Mouse (Mus musculus): Measurements from ENCODE around the gene Odf3b. TPM values are rescaled to one million over a fixed set of nuclear protein-coding genes. Genes with fewer than 3 reads are reported as not detected.

Odf3b gene
- total RNA-seq (2021) = 1 to 10 TPM in 1 of 2 experiments, under 1 TPM in 1; 0.68 to 1.6 TPM
- long read RNA-seq, experiment 1 = 0 reads
- long read RNA-seq, experiment 2 = 0 reads

DNA sequence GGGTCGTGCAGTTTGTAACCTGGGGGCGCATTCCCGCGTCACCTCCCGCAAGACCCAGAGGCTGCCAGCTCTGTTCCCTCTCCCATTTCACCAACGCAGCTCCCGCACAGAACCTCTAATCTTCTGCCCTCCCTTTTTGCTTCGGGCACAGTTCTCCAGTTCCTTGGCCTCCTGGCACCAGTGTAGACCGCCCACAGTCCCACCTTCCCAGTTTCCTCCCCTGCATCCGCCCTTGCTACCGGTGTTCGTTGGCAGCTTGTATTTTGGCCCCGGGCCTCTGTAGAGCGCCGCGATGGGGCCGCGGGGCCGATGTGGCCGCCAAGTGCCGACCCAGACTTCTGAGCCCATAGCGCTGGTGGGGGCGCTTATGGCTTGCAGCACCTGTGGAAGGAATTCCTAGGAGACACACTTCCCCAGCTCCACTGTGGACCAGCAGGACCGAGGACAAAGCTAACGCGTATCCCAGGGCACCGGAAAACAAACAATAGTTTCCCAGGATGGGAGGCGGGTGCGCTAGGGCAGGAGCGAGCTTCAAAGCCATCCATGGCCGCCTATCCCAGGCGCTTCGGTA is at the start of gene Odf3b:
Odf3b (minus strand) TSS at position 452 of the 571 bp plus-strand sequence.
- peak; percentile 15 for DNase-seq

DNA sequence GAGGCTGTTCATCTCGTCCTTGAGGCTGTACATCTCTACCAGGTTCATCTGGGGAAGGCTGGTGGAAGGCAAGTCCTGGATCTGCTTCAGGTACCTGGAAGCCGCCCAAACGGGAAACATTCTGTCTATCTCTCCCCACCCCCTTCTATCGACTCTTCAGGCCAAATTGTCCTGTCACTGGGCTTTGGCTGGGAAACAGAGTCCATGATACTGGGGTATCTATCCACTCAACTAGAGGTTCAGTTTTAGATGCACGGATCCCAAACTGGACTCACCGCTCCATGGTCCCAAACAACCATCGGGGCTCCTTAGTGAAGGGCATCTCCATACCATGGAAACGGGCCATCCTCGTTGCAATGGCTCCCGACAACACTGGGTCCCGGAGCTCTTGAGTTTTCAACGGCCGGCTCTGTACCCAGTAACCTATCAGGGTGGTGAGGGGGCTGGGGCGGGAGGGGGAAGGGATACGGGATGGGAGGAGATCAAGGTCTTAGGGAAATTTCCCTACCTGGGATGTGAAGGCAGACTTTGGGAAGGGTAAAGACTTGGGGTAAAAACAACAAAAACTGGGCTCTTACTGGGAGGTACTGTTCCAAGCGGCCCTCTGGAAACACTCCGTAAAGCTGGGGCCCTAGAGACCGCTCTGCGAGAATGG is 49.2 kb upstream of the Odf3b start:
- DNase-seq = no peak

DNA sequence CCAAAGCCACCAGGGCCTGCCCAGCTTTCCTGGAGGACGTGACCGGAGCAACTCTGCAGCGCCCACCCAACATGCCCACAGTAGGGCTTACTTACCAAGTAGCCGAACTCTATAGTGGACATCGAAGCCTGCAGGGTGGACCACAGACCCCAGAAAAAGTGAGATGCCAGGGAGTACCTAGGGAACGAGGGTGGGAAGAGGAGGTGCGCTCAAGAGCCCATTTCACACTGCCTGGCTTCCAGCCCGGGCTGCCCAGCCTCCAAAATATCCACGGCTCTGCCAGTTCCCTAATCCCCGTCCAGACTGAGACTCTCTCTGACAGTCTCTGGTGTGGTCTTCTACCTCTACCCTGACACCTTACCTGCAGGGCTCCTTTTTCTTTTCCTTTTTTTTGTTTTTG is 47.6 kb upstream of the Odf3b start:
- DNase-seq = peak; percentile 29

DNA sequence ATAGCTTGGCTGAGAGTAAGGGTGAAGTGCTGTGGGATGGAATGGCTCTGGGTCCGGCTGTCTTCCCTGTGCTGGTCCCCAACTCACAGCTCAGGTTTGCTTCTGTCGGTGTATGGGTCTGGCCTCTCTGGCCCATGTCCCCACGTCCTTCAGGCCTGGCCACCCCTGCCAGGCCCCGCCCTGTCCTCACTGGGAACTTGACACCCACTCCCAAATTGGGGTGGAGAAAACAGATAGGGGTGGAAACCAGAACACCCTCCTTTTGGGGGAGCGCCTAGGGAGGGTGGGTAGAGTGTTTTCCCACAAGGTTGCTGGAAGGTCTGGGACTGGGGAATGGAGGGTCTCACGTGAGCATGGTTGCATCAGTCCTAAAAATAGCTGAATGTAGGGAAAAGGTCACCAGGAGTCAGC is 46.6 kb upstream of the Odf3b start, which contains the start of gene Cpt1b:
Cpt1b (minus strand) TSS at position 153 of the 411 bp plus-strand sequence.
- peak; percentile 53 for DNase-seq

DNA sequence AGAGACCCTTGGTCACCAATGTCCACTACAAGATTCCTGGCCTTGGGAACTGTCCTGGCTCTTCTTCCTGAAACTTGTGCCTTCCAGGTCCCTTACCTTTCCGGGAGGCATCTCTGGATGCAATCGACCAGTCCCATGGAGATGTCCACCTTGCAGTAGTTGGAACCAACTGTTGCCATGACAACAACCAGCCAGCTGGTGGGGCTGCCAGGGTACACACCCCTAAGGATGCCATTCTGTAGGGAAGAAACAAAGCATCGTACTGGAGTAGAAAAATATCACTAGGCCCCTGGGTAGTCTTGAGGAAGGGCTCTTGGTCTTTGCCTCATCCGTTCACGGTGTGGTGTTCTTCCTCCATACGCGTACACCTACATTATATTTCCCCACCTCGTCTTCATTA is 45.5 kb upstream of the Odf3b start:
- no peak for DNase-seq

DNA sequence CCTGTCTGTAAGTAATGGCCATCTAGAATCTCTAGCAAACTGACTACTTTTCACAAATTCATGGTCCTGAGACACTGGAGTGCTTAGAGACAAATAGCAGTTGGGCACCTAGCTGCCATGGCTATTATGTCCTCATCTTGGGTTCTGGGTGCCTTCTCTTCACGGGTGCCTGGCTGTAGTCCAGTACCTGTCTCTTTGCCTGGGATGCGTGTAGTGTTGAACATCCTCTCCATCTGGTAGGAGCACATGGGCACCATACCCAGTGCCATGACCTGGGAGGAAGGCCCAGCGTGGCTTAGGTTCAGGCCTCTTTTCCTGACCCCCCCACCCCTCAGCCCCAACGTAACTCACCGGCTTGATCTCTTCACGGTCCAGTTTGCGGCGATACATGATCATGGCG is 42.9 kb upstream of the Odf3b start:
- DNase-seq = no peak

DNA sequence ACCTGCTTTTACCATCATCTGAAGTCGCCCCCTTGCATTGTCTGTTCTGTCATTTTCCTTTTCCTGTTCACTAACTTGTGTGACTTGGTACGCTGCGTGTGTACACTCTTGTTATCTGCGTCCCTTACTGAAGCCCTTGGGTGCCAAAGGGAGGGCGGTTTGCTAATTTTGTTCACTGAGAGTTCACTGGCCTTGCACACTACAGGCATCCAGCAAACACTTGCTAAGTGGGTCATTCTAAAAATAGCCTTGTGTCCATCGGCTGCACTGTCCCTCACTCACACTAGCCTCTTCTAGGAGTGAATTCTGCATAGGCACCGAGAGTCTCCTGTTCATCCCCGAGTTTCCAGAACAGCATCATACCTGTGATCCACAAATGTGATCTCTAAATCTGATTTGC is 36.2 kb upstream of the Odf3b start:
- no peak for DNase-seq

DNA sequence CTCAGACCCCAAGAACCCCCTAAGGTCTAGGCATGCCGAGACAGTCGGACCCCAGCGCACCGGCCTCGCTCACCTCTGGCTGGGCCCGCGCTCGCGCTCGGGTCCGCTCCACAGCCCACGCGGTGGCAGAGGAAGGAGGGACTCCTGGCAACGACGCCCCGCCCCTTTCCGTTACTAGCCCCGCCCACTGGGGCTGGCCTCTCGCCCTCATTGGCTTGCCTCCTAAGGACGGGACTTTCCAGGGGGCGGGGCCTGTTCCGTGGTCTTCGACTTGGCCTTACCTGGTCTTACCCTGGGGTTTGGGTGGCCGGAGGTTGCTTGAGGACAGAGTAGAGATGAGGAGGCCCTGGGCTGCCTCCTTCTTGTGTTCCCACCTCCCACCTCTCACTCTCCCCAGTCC is 31.0 kb upstream of the Odf3b start, which contains the start of gene Syce3:
Syce3 (minus strand) TSS at position 386 of the 400 bp plus-strand sequence.
- DNase-seq = no peak

DNA sequence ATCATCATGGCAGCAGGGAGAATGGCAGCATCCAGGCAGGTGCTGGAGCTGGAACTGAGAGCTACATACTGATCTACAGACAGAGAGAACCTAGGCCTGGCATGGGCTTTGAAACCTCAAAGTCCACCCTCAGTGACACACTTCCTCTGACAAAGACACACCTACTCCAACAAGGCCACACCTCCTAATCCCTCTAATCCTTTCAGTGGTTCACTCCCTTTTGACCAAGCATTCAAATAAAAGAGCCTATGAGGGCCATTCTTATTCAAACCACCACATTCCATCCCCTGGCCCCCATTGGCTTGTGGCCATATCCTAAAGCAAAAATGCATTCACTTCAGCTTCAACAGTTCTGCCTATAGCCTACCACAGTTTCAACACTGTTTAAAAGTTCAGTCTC is 27.6 kb upstream of the Odf3b start:
- DNase-seq = no peak

DNA sequence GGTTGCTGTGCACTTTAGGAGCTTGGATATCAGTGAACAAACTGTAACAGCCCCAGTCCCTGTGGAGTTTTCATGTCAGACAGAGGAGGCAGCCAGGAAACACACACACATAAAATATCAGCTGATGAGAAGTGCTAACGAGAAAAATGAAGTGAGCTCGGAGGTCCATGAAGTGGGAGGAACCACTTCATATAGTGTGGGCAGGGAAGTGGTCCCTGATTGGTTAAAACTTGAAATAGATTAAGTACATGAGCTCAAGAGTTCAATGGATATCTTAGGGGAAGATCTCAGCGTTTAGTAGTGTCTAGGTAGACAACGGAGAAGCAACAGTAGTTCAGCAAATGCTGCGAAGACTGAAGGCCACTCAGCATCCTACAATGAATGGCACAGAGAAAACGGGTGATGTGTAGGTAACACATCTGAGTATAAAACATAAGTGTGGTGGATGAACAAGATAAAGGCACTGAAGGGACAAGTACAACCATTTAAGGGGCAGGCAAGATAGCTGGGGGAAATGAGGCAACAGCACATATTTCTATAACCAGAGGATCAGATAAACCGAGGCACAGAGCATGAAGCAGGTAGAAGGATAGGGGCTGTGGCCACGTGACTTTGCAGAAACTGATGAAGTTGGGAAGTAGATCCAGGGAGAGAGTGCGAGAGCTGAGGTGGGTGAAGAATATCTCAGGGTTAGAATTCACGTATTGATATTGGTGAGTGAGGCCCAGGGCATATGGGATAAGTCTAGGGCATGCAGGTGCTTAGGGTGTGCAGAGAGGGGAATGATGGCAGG is 25.9 kb upstream of the Odf3b start:
- no peak for DNase-seq

DNA sequence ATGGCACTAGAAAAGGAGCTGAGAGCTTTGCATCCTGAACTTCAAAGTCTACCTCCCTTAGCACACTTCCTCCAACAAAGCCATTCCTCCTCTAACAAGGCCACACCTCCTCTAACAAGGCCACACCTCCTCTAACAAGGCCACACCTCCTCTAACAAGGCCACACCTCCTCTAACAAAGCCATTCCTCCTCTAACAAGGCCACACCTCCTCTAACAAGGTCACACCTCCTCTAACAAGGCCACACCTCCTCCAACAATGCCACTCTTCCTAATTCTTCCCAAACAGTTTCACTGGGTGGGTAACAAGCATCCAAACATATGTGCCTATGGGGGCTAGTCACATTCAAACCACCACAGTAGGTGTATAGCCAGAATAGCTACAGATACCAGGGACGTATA is 23.4 kb upstream of the Odf3b start:
- DNase-seq = no peak

DNA sequence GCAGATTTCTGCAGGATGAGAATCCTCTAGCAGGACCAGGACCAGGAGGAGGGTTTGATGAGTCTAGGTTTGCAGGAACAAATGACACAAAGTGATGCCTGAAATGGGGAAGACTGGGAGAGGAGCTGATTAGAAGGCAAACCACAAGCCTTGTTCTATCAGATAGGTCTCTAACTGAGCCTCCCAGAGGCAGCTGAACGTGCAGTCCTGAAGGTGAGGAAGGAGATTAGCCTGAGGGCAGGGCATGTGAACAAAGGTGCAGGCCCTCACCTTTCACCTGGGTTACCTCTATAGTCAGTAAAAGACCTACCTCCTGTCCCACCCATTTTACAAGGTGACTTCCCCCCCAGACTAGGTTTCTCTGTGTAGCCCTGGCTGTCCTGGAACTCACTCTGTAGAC is 20.6 kb upstream of the Odf3b start:
- no peak for DNase-seq

DNA sequence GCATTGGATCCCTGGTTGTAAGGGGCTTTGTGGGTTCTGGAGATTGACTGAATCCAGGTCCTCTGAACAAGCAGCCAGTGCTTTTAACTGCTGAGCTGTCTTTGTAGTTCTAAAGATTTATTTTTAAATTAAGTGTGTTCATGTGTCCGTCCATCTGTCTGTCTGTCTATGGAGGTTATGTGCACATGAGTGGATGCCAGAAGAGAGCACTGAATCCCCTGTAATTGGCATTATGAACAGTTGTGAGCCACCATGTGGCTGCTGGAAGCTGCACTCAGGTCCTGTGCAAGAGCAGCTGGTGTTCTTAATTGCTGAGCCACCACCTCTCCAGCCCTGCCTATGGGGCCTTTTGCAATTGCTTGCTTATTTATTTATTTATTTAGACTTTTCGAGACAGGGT is 19.1 kb upstream of the Odf3b start:
- DNase-seq = no peak

DNA sequence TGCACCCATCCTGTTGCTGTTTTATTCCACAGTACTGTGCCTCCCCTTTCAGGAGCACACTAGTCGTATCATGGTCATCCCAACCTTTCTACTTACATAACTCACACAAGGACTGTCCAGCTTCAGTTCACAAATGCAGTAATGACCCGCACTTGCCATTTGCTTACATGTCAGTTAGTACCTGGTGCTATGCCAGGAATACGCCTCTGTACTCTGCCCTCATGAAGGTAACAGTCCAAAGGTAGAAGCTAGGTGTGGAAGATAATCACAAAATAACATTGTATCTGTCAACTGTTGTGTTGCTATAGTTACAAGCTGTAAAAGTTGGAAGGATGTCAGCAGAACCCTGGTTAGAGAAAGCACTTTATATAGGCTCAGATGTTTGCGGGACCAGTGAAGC is 17.8 kb upstream of the Odf3b start:
- no peak for DNase-seq

DNA sequence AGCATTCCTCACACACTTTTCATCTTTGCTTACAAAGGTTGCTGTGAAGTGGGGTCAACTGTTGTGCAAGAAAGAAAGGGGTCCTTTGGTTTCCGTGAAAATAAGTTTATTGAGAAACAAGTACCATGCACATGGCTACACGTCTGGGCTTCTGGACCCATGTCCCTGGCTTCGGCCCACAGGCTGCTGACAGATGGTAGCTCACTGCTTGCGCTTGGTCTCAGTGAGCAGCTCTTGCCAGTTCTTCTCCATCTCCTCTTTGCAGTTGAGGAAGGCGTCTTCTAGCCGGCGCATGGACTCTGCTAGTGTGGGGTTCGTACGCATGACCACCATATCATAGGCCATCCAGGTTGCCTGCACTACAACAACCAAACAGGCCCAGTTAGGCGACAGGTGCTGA is 11.0 kb upstream of the Odf3b start:
- DNase-seq = no peak

DNA sequence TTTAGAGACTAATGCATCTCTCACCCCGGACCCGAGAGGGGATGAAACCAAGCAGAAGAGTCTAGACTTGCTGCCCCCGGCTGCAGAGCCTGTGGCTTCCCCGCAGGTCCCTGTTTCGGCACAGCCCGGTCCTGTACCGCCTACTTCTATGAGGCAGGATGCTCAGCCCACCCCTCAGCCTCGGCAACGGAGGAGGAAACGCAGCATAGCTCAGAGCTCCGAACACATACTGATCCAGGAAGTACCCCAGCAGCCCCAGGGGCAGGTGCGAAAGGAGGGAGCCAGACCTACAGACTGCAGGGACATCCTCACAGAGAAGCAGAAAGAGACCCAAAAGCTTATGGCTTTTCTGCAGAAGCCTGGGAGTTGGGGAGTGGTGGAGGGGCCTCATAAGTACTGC is 8.0 kb upstream of the Odf3b start:
- no peak for DNase-seq

DNA sequence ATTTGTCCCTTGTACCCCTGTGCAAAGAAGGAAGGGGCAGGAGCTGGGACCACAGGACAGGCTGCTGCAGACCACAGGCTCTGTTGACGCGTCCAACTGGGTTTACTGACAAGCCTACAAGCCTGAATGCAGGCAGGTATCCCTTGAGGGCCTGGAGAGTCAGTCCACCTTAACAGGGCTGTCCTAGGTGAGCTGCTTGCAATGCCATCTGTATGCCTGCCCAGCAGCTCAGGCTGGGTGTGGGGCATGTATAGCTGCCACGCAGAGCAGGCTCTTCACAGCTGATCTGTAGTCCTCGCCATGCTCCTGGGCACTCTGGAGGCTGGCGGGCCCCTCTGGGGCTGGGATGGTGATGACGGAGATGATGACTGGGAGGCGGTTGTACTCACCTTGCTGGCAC is 5.5 kb upstream of the Odf3b start, which contains the start of gene Klhdc7b:
Klhdc7b (plus strand) TSS at position 301 of the 400 bp plus-strand sequence.
- DNase-seq = no peak

DNA sequence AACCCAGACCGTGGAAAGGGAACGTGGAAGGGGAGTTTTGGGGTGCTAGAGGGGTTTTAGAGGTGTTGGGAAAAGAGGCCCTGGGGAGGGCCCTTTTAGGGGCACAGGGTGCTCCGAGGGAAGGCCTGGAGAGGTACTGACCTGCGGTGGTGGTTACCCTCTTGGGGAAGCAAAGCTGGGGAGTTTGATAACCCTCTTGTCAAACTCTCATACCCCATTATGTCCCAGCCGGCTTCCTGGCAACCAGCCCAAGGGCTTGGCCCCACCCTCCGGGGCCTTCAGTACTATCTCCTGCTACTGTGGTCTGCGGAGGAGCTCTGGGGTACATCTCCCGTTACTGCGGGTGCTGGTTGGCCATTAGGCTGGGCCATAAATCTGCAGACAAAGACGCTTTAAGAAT is 347 bp upstream of the Odf3b start:
- DNase-seq = peak; percentile 39

DNA sequence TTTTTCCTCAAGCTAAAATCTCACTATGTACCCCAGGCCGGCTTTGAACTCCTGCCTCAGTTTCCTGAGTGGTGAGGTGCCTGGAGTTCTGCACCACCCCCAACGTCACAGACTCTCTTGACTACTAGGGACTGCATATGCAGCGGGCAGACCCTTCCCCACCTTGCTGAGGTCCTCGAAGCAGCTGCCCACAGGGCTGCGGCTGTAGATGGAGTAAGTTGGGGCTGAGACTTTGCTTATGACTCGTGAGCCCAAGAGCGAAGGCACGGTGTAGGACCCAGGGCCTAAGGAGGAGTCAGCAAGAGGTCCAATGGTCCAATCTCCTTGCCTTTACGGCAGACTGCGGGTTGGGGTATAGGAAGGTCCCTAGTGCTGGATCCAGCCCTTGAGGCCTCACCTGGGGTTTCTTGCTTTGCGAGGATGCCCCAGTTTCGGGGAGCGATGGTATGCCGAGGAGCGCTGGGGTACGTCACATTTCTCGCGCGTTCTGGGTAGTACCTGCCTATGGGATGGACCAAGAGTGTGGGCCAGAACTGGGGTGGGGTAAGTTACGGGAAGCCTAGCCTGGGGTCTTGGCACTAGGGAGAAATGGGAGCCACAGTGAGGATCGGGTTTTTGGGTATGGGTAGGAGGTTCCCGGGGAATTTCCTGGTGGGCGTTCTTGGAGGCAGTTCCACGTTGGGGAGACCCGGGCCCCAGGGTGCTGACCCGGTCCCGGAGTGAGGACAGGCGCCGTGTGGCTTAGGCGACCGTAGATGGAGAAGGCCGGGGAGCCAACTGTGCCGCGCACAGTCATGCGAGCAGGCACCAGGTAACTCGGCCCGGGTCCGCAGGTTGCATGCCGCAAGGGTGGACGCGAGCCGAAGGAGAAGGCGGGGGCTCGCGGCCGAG is 899 bp downstream of the Odf3b start:
- DNase-seq = peak; percentile 10

DNA sequence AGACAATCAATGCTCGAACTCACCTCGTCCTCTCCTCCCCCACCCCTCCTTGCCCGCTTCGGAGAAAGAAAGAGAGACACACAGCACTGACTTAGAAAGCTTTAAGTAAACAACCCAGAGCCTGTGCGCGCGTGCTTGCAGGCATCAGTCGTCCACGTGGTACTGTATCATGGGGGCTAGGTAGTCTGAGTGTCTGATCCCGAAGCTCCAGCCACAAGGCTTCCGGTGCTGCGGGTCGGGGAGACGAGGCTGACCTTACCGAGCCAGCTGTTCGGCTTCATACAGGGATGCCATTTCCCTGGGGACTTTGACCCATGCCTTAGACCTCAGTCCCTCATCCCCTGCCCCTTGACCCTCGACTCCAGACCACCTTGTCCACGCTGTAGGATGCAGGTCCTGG is 1.7 kb downstream of the Odf3b start:
- DNase-seq = no peak

DNA sequence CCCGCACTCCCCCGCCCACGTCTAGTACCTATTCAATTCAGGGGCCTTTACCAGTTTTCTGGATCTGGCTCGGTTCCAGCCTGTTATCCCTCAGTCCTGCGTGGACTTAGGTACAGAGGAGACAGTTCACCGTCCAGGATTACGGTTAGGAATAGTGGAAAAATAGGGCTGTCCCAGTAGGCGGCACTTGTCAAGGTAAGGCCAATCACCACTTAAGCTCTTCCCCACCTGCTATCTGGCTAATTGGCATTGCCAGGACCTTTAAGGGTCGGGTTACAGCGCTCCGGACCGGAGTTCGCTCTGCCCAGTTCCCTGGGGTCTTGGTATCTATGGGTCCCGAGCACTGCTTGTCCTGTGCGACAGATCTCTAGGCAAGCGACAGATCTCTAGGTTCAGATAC is 2.1 kb downstream of the Odf3b start, which contains the start of gene Tymp:
Tymp (minus strand) TSS at position 83 of the 400 bp plus-strand sequence.
- no peak for DNase-seq

DNA sequence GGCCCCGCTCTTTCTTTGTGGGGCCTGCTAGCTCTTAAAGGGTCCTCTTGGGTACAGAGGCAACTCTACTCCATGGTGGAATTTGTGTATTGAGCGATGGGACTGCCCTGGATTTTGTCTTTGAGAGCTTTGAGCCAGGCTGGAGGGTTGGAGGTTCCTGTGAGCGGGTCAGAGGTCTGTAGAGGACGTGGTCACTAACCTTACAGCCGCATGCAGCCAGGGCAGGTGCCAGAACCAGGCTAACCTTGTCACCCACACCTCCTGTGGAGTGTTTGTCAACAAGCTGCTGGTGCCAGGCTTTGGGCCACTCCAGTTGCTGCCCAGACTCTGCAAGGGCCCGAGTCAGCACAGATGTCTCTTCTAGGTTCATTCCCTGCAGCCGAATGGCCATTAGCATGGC is 3.0 kb downstream of the Odf3b start:
- no peak for DNase-seq

All from gastrocnemius, postnatal 10 days (tissue).